Mouse (Mus musculus): ENCODE results near the gene Vamp9. TPM values are rescaled to one million over a fixed set of nuclear protein-coding genes. Genes with fewer than 3 reads are reported as not detected.

The Vamp9 gene
- total RNA-seq, 1 experiment from 2014 or later, result 1.7 TPM

DNA sequence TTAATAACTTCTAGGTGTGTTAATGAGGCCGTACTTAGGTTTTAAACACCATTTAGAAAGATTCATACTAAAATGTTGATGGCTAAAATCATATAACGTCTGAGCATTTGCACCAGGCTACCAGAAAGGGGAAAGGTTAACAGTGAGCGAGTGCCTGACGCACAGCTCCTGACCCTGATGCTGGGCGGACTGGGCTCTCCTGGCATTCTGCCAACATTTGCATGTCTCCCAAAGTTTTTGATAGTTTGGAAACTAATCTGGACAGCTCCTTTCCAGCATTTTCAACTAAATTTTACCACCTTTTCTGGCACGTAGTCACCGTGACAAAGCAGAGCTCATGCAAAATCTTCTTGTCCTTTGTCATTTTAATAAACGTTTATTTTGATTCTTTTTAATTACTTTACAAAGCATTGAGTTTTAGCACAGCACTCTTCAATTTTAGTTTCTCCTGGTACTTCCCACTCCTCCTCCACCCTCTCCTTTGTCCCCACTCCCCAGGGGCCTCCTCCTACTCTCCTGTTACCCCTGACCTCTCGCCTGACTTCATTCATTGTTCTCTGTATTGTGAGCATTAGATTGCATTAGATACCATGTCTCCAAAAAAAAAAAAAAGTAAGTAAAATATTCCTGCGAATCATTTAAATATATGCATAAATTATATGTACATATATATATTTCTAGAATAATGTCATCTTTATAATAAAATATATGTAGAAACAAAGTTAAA, 35.9 kb downstream of the Vamp9 start:
- peak; percentile 24 for DNase-seq

DNA sequence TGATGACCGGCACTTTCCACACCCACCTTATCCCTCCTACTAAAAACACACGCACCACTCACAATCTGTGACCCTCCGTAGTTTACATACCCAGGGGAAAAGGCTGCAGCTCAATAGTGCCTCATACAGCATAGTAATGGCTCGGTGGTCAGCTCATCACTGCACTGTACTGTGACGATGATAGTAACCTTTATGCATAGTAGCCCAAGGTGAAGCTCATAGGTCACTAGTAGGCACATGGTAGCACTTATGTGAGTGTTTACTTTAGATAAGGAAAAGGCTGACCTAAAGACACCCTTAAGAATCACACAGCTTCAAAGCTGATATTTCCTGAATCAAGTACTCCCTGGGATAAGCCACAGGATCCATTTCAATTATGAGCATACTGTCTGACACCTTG, 46.5 kb downstream of the Vamp9 start:
- DNase-seq, result no peak

DNA sequence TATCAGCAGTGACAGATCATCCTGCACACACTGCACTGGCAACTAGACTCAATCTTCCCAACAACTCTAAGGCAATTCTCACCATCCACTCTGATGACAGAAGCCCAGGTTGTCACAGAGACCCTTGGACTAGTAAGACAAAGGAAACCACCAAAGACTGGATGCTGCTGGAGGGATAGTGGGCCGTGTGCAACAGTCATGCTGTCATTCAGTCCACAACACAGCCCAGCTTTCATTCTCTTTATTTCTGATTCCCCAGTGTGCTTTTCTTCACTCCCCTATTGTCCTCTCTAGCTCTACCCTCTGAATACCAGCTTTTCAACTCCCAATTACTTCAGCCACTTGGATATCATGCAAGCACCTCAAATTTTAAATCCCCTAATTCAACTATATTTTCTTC, 47.8 kb downstream of the Vamp9 start:
- no peak for DNase-seq

DNA sequence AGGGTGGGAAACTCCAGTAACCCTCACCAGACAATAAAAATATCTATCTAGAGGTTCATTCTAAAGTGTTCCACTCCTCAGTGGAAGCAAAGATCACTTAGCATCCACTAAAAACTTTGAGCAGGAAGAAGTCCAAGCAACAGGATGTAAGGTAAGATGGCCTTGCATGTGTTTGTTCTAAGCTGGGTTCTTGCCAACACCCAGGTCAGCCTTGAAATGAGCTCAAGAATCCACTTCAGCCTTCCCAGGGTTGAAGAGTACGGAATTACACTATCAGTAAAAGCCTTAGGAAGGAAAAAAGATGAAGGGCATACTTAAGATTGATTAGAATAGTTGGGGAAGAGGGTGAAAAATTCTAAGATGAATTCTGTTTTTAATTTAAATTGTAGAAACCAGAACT, 52.6 kb downstream of the Vamp9 start:
- DNase-seq, result no peak

DNA sequence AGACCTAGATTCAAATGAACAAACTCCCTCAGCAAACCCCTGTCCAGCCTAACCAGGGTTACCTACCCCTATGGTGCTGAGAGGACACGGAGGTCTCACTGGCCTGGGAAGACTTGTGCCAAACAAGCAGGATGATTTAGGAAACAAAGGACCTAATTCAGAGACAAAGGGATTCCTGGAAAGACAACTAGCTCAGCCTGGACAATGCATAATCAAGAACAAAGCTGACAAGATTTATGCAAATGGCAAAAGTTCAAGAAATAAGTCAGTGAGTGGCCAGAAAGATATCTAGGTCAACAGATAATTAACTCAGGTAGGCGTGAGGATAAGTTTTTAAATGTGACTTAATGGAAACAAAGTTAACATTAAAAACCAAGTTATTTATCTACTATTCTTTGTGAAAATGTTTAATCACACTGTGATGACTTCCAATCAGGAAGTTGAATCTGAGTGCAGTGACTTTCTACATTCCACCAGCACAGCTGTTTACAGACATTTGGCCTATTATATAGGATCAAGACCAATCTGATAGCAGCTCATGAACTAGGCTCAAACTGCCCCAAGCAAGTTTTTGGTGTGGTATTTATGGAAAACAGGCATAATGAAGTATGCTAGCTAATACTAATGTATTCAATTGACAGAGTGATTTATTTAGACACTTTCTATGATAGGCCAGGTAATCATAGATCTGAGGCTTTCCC, 53.3 kb downstream of the Vamp9 start:
- no peak for DNase-seq

DNA sequence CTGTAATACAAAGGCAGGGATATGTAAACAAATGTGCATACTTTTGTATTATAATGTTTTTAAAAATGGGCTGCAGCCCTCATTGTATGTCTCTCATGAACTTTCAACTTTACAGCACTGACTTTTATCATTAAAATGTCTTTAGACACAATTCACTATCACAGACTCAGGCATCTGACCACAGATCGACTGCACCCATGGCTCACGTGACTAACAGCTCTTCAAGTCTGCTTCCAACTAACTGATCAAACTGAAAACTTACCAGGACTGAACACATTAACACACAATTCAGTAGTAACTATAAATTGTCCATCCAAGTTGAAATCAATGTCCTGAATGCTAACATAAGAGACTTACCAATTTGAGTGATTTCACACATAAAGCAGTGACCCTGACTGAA, 53.9 kb downstream of the Vamp9 start:
- no peak for DNase-seq

DNA sequence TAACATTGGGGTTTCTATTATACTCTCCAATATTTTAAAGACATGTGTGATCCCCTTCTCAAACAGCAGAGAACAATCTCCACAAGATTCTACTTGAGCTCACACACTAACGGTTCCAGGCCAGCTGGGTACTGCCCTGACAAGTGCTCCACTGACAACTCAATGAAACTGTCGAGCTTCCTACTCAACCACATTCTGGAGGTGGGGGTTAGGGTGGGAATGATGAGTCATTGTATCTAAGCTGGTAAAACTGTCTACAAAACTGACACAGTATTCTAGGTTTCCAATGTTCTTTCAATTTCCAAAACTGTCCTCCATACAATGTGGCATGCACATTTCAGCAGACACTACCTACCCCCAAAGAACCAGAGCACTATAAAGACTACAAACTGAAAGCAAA, 67.9 kb downstream of the Vamp9 start:
- DNase-seq, result no peak

DNA sequence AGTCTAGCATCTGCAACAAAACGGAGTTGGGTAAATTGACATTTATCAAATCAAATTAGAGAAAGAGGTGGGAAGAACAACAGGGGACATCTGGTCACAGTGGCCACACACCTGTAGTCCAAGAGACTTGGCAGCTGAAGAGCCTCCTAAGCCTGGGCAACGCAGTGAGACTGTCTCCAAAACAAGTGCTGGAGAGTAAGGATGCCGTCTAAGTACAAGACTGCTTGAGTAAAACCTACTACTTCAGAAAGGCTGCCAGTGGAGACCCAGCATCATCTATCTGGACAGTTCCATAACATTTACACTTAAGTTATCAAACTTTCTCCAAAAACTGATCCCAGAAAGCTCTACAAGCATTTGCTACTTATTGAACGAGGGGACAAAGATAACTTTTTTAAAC, 69.0 kb downstream of the Vamp9 start:
- no peak for DNase-seq

DNA sequence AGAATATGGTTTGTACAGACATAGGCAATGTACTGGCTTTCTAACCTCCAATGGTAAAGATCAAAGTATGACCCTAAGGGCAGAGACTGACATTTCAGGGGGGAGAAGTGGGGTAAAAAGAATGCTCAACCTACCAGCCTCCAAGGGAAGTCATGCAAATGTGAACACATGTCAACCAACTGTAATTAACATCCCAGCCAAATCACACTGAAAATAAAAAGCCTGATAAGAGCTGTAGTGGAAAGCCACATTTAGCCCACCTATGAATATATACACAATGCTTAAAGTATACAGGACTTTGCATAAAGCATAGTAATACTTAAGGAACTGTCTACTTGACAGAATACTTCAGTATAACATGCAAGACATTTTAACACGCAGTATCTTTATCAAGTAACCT, 69.7 kb downstream of the Vamp9 start:
- DNase-seq, result no peak

DNA sequence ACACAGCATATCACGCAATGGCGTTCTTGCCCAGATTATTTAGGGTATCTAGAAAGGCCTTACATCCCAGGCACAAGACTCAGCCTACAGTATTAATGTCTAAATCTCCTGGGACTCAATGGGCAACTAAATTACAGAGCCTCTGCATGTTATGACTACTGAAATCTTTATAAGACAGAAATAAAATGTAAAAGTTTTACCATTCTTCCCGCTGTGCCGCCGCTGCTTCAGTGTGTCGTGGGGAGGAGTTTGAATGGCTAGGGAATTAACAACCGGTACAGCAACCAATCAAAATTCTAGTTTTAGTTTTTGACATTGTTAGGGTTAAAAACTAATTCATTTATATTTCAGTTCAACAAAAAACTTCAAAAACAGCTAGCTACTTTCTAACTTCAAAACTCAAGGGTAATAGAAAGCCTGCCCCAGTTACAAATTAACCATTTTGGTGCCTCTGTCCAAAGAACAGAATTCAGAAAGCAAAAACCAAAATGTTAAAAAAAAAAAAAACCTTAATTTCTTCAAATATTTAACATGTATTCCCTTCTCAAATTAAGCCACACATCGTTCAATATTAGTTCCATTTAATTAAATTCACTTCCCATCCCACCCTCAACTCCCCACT, 70.4 kb downstream of the Vamp9 start:
- DNase-seq, result no peak

DNA sequence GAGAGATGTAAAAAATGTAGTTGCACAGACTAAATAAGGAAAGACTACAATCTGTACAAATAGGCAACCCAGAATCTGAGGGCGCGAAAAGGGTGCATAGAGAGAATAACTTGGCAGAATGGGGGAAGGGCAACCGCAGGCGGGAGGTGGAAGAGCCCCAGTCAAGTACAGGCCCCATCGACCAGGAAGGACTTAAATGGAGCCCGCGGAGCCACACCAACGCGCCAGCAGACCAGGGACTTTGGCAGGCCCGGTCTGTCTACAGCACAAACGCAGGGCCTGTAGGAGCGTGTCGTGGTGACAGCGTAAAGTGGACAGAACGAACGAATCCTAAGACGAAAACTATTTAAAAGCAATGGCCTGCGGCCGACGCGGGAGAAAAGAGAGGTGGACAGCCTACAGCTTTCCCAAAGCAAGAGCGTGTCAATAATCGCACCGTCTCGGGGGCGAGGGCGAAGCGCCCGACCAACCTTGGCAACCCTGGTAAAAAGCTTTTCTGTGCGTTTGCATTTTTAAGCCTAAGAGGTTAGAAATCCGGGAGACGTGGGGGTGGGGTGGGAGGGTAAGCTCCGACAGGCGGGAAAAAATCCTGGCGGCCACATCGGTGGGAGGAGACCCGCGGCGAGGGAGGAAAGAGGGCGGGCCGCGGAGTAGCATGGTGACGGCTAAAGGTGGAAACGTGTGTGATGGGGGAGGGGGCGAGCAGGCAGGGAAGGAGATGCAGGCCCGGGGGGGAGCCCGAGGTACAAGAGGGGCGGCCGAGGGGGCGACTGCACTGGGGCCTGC, 71.7 kb downstream of the Vamp9 start:
- DNase-seq, result peak; percentile 85

DNA sequence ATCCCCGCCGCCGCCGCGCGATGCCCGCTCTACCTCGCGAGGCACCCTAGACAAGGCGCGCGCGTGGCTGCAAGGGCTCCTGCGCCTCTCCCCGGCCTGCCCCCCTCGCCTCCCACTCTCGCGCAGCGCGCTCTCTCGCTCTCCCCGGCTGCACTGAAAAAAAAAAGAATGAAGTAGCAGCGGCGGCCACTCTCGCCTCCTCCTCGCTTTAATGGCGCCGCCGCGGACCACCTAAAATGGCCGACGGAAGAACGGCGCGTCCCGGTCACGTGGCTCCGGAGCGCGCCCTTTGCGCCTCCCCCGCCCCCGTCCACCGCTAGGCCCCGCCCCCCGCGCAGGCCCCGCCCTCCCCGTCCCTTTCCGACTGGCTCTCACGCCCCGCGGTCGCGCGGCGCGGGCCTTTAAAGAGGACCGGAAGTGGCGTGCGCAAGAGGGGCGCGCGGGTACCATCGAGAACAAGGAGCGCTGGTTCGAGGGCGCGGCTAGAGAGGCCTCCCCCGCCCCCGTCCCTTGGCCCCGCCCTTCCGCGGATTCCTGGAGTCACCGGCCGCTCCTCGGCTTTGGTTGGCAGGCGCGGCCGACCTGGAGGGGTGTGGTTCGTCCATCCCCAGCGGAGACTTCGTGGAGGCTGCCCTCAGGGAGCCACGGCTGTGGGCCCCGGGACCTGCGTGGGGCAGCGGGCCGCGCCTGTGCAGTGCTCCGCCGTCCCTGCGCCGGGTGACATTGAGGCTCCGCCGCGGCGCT, 72.8 kb downstream of the Vamp9 start, which contains the start of the genes Hnrnpd and 4930524J08Rik:
Hnrnpd (minus strand) TSS at position 240 of the 744 bp plus-strand sequence.
4930524J08Rik (plus strand) TSS at position 363 of the 744 bp plus-strand sequence.
- DNase-seq, result peak; percentile 94

DNA sequence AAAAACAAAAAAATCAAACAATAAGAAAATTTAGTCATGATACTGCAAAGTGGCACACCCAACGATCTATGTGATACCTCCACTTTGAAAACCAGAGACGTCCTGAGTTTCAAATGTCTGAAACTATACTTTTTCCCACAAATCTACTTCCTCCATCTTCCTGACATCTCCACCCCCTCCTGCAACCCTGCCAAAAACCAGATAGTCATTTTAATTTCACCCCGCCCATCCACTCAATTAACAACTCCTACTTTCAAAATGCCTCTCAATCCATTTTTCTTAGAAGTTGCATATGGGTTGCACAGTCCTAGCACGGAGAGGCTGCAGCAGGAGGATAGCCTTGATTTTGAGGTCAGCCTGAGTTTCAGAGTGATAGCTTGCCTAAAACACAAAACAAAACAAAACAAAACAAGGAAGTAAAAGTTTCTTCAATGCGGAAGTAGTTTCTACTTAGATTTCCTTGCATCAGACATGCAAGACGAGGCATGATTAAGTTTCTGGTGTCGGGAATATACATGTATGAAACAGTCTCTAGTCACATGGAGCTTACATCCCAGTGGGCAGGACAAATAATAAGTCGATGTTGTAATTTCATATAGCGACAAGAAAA, 77.5 kb downstream of the Vamp9 start:
- DNase-seq, result no peak

DNA sequence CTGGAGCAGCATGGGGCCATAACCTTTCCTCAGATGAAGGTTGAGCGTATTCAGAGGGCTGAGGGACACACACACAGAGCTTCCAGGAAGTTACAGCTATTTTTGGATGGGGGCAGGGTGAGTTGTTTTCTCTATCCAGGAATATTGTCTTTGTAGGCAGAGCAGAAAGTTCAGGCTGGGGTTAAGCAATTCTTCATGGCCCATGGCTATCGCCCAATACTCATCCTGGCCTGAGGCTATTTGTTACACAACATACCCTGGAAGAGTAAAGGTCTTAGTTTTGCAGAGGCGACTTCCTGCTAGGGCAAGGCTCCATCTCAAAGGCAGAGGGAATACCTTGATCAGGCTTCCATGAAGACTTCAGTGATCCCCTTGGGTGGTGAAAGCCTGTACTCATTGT, 88.1 kb downstream of the Vamp9 start:
- no peak for DNase-seq

DNA sequence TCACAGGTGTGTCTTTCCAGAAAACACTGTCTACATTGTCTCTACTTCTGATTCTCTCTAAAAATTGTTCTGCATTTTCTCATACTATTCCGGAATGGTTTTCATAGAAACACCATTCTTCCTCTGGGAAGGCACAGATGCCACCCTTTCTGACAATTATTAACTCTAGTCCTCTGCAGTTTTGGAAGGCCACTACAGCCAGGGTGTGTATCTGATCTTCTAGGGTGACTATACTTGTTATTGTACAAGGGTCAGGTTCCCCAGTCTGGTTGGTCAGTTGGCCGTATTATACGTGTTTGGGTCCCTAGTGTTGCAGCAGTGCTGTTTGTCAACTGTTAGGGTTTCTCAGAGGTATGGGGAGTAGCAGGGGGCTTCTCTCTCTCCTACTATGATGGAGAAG, 88.6 kb downstream of the Vamp9 start:
- no peak for DNase-seq

DNA sequence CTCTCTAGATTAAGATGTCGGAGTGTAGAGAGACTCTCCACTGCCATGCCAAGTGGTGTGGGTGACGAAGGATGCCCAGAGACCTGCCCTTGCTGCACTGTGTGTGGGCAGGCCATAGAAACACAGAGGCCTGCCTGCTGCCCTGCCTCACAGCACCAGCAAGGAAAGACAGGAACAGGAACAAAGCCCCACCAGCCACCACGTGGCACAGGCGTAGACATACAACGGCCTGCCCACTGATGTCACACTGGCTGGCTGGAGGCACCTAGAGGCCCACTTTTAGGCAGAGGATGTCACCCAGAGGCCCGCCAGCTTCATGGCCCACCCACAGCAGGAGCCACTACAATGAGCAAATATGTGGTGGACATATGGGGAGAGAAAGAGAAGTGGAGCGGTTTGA, 94.0 kb downstream of the Vamp9 start:
- DNase-seq, result no peak

DNA sequence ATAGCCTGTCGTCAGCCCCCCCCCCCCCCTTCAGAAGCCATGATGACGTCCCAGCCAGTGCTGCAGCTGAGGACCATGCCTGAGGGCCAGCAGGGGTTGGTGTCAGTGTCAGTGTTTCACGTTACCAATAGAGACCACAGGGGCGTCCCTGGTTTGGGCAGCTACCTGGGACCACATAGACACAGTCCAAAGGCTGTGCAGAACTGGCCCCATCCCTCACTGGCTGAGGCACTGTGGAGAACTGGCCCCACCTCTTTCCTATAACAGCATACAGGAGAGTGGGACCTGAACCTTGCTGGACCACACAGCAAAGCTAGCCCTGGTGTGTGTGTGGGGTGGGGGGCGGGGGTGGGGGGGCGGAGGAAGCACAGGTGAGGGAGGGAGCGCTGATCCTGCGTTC, 94.4 kb downstream of the Vamp9 start:
- DNase-seq, result no peak
